Mouse (Mus musculus) E14TG2a.4 (cell line): ENCODE measurements at regions not wholly inside any gene's neighbourhood (a gene's known extent, or its start where the extent isn't known, plus 50 kb on each side); places are given as distances from the start of the nearest gene placed in this dataset.

Experiments used
- CTCF ChIP-seq: conservative IDR thresholded peaks from 2 replicates; pipeline ENCODE4 v1.5.1; 2014; ENCODE audit warnings: low read length
- NANOG ChIP-seq: IDR thresholded peaks from 2 replicates; pipeline ENCODE4 v1.6.1; 2014; ENCODE audit warnings: borderline replicate concordance, low read length, mixed read lengths

GRCm38 (mm10) chr10:37364506-37364905 is 225.8 kb upstream of the Marcks start:
- TF ChIP-seq CTCF = no peak
- no peak for TF ChIP-seq NANOG
